Mouse (Mus musculus) hindbrain, postnatal 0 days (tissue): ENCODE measurements around the gene Erich6. TPM values are rescaled to one million over a fixed set of nuclear protein-coding genes. Genes with fewer than 3 reads are reported as not detected.
"Not testable (repeated sequence)": the region's sequence is repeated elsewhere in the genome, so short reads cannot be mapped to it uniquely, and the experiment has no call there.

Experiments
- ATAC-seq: fragments of 200-750 bp; cut with Nextera tagmentation; 2 replicates; pipeline ENCODE4 v1.8.0; 2017; ENCODE audit warnings: mild to moderate bottlenecking, moderate TSS enrichment, moderate library complexity
- DNase-seq: peaks from one replicate; pipeline ENCODE4 v3.0.0-alpha.2; 2015; ENCODE audit warnings: low spot score
- H3K27ac ChIP-seq: fragments of 300-500 bp; sonication (generic); 2 replicates; pipeline ENCODE4 v1.5.1; 2014; ENCODE audit warnings: mild to moderate bottlenecking
- H3K27me3 ChIP-seq: fragments of 300-500 bp; sonication (generic); 2 replicates; pipeline ENCODE4 v1.6.1; 2014; ENCODE audit warnings: low read length, mixed read lengths; ENCODE audit not compliant: insufficient read depth
- H3K36me3 ChIP-seq: fragments of 300-500 bp; sonication (generic); 2 replicates; pipeline ENCODE4 v1.6.1; 2014; ENCODE audit warnings: low read length, mixed read lengths; ENCODE audit not compliant: insufficient read depth
- H3K4me1 ChIP-seq: fragments of 300-500 bp; sonication (generic); 2 replicates; pipeline ENCODE4 v1.6.1; 2014; ENCODE audit warnings: antibody characterized with exemption, low read length, mixed read lengths; ENCODE audit not compliant: insufficient read depth
- H3K4me2 ChIP-seq: fragments of 300-500 bp; sonication (generic); 2 replicates; pipeline ENCODE4 v1.6.1; 2014; ENCODE audit warnings: low read depth, mild to moderate bottlenecking, low read length, moderate library complexity, mixed read lengths
- H3K4me3 ChIP-seq: fragments of 300-500 bp; sonication (generic); 2 replicates; pipeline ENCODE4 v1.5.1; 2014; ENCODE audit warnings: low read length
- H3K9ac ChIP-seq: fragments of 300-500 bp; sonication (generic); replicated peaks from 2 replicates; pipeline ENCODE4 v1.6.1; 2014; ENCODE audit warnings: mild to moderate bottlenecking, low read length, moderate library complexity, mixed read lengths
- H3K9me3 ChIP-seq: fragments of 300-500 bp; sonication (generic); 2 replicates; pipeline ENCODE4 v1.6.1; 2016; ENCODE audit warnings: low read length, mixed read lengths
- CTCF ChIP-seq: IDR thresholded peaks from 2 replicates; pipeline ENCODE4 v1.5.1; 2016; ENCODE audit warnings: antibody characterized with exemption, control low read depth, low read depth
- WGBS: fragments of 180-500 bp; shearing (Covaris S2); extraction: QIAGEN DNeasy Blood & Tissue Kit; methylation state at CpG from one replicate; pipeline ENCODE4 v1.1.7; 2014; 5-methylcytosine and 5-hydroxymethylcytosine counted together
- polyA plus RNA-seq: library from polyadenylated mRNA; unstranded; fragments of >200 nt; fragmentation: Nextera tagmentation; extraction: Ambion mirVana; gene quantifications from 2 replicates; pipeline ENCODE4 v1.2.1, GENCODE M21; 2015
- total RNA-seq: library from RNA; depleted of rRNA; stranded (reverse); fragments of >200 nt; gene quantifications from 2 replicates; pipeline ENCODE4 v1.2.3, GENCODE M21; 2014

Gene Erich6
- total and polyA plus RNA-seq, 2 experiments from 2014 or later, result 0.44 TPM; not detected in 1

- Histone ChIP-seq H3K9me3 (no peaks in the 10 kb centered on the region), H3K4me3 (no peak overlapping the region), H3K27ac (no peak overlapping the region), H3K4me2 (no peak overlapping the region), H3K9ac (no peak overlapping the region), H3K36me3 (no peaks in the 10 kb centered on the region), H3K4me1 (no peaks in the 10 kb centered on the region), H3K27me3 (no peaks in the 10 kb centered on the region)
- ATAC-seq, result no peak
- DNase-seq, result no peak
- 16% methylated on average over 4 of the region's 4 CpGs for WGBS
- TF ChIP-seq CTCF, result no peak
Observed at GRCm38 (mm10) chr3:58608506-58608905, 28.5 kb downstream of the Erich6 start.

- Histone ChIP-seq H3K4me1 (no peaks in the 10 kb centered on the region), H3K9me3 (no peaks in the 10 kb centered on the region), H3K27me3 (no peaks in the 10 kb centered on the region), H3K4me3 (no peak overlapping the region), H3K36me3 (peaks cover 3% of the 10 kb centered on the region; the same call in 1 of the 2 replicates), H3K4me2 (no peak overlapping the region), H3K27ac (no peak overlapping the region), H3K9ac (no peak overlapping the region)
- no peak for TF ChIP-seq CTCF
- ATAC-seq (no peak), DNase-seq (peak; percentile 7)
- 20% methylated on average over 5 of the region's 5 CpGs for WGBS
Observed at GRCm38 (mm10) chr3:58593623-58594022, 43.4 kb downstream of the Erich6 start.

DNA sequence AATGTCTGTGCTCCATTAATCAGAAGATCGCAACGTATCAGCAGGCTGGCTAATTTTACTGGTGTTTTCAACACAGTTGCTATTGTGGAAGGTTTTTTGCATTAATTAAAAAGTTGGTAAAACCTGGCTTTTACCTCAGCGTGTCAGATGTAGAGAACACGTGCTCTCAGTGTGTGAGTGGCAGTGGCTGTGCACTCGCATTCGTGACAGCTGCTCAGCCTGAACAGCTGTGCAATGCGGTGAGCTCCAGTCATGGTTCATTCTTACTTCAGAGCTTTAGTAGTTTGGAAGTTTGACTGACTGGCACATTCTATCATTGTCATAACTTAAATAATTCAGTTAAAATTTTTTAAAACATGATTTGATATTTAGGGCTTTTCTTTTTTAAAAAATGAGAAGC, 44.3 kb downstream of the Erich6 start:
- not testable (repeated sequence) for H3K27me3 ChIP-seq, H3K4me2 ChIP-seq, H3K9ac ChIP-seq, DNase-seq, H3K27ac ChIP-seq, ATAC-seq, H3K9me3 ChIP-seq, H3K36me3 ChIP-seq, H3K4me3 ChIP-seq, H3K4me1 ChIP-seq
- WGBS, result 56% methylated on average over 7 of the region's 7 CpGs

DNA sequence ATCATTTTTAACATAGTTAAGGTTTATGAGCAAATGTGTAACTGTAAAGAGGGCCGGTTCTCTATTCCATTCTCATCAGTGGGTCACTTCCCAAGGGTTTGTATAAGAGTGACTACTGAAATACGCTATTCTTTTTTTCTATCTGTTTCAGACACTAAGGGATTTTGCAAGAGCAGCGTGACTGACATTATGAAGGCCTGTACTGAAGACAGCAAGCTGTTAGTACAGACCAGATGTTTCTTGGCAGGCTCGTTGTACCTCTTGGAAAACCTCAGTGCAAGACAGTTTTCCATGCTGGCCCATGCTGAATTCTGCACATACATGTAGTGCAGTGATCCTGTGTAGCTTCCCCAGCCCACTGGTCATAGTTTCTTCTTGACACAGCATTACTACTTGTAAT, 46.5 kb downstream of the Erich6 start:
- ATAC-seq, H3K27me3 ChIP-seq, DNase-seq, H3K27ac ChIP-seq, H3K4me3 ChIP-seq, H3K9ac ChIP-seq, H3K4me2 ChIP-seq, H3K9me3 ChIP-seq, H3K36me3 ChIP-seq, H3K4me1 ChIP-seq: not testable (repeated sequence)
- 82% methylated on average over 4 of the region's 4 CpGs for WGBS

GRCm38 (mm10) chr3:58582788-58583426, 54.1 kb downstream of the Erich6 start:
- Histone ChIP-seq H3K27ac (no peak overlapping the region), H3K4me2 (no peak overlapping the region), H3K36me3 (no peaks in the 10 kb centered on the region; the same call in 1 of the 2 replicates), H3K4me1 (peaks cover 4% of the 10 kb centered on the region; the same call in 1 of the 2 replicates), H3K4me3 (no peak overlapping the region), H3K9me3 (no peaks in the 10 kb centered on the region), H3K9ac (no peak overlapping the region), H3K27me3 (no peaks in the 10 kb centered on the region)
- WGBS, result 89% methylated on average over 5 of the region's 5 CpGs
- ATAC-seq (no peak), DNase-seq (no peak)
- no peak for TF ChIP-seq CTCF

DNA sequence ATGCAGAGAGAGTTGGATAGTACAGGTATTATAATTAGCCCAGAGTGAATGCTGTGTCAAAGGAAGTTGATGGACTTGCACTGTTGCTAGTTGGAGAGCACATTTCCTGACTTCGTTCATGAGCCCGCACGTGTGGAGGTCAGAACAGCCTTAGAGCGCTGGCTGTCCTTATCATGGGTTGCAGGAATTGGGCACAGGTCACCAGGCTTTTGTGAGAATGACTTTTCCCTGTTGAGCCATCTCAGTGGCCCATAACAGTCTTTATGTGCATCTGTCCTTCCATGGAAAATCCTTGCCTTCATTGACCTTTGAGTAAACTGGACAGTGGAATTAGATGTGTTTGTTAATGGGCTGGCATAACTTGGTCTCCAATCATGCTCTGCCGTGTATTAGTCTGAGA, 54.7 kb downstream of the Erich6 start:
- H3K9me3 ChIP-seq, result no peaks in the 10 kb centered on the region
- no peak for TF ChIP-seq CTCF
- no peak for DNase-seq
- peaks cover 4% of the 10 kb centered on the region; the same call in 1 of the 2 replicates for H3K4me1 ChIP-seq
- H3K4me3 ChIP-seq, result no peak overlapping the region
- no peaks in the 10 kb centered on the region for H3K36me3 ChIP-seq
- no peak overlapping the region for H3K27ac ChIP-seq
- WGBS, result 76% methylated on average over 5 of the region's 5 CpGs
- no peak overlapping the region for H3K9ac ChIP-seq
- ATAC-seq, result no peak
- H3K4me2 ChIP-seq, result no peak overlapping the region
- H3K27me3 ChIP-seq, result no peaks in the 10 kb centered on the region

DNA sequence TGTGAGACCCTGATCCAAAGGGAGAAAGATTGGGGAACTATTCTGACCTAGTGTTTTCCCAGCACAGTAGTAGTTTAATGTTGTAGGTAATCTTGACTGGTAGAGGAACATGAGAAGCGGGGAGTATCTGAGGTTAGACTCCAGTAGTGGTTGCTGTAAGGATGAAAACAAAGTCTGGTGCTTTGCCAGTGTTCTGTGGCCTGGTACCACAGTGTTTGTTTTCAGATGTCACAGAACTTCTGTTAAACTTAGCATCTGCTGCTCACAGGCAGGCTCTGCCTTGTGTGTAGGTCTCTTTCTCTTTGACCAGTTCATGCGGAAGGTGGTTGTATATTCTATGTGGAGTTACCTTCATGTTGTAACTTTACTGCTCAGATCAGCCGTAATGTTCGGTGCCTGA, 55.5 kb downstream of the Erich6 start:
- H3K27ac ChIP-seq, result no peak overlapping the region
- H3K36me3 ChIP-seq, result no peaks in the 10 kb centered on the region
- no peak for DNase-seq
- 91% methylated on average over 4 of the region's 4 CpGs for WGBS
- H3K9me3 ChIP-seq, result no peaks in the 10 kb centered on the region
- ATAC-seq, result no peak
- TF ChIP-seq CTCF, result no peak
- H3K9ac ChIP-seq, result no peak overlapping the region
- H3K27me3 ChIP-seq, result no peaks in the 10 kb centered on the region
- peaks cover 4% of the 10 kb centered on the region; the same call in 1 of the 2 replicates for H3K4me1 ChIP-seq
- H3K4me2 ChIP-seq, result no peak overlapping the region
- H3K4me3 ChIP-seq, result no peak overlapping the region
